In the genomic region with DNA sequence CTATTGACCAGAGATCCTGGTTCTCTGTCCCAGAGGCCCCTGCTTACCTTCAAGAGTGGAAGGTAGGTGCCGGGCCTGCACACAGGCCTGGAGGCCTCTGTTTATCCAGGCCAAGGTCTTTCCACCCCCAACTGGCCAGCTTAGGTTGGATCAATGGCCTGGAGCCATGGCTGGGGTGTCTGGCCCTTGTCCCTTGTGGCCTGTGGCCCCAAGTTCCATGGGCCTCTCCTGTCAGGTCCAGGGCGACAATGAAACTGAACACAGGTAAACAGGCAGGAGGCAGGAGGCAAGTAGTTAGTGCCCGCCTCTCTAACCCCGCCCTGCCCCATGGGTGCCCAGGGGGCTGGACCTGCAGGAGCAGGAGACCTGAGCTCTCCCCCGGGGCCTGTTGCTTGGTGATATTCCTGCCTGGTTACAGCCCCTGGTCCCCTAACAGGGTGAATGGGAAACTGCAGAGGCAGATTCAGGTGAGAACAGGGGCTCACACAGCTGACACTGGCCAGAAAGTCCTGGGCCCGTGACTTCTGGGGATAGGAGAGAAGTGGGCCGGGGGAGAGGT, we compare ENCODE assay signal across 31 mouse cellular contexts. TPM values are rescaled to one million over a fixed set of nuclear protein-coding genes. Genes with fewer than 3 reads are reported as not detected.
A peak's percentile ranks its signal among the peaks of the same experiment; 100 is the strongest.
DNase-seq lines count a peak whose midpoint lies in the region; ATAC-seq lines count a peak whose summit lies in the region.
"Had no signal": no experiment of that assay in that cellular context is flagged by ENCODE, and none has a peak within 500 bp of the region (broad histone marks: within the 10 kb centered on the region; RNA-seq: fewer than 3 reads in every experiment).

A gene (minus strand): TSS at position 256 of the 559 bp plus-strand sequence.

- 80% methylated on average over 7 of the region's 7 CpGs for WGBS in embryonic facial prominence, embryonic 14.5 days
- WGBS in embryonic facial prominence, embryonic 10.5 days, result 73% methylated on average over 7 of the region's 7 CpGs
- WGBS in liver, embryonic 13.5 days (ENCODE audit: insufficient replicate concordance), result 63% methylated on average over 7 of the region's 7 CpGs
- 70% methylated on average over 7 of the region's 7 CpGs for whole genome bisulfite sequencing in stomach, embryonic 15.5 days
- 72% methylated on average over 7 of the region's 7 CpGs for WGBS in heart, embryonic 12.5 days

- intact Hi-C loops in left cerebral cortex, postnatal 36 days (cut with DNase I), result no loop called here

- no peak within 1 kb of the TSS for H3K4me3 ChIP-seq in embryonic facial prominence, embryonic 14.5 days (ENCODE audit: low read depth, low read length)
- no peak within 1 kb of the TSS for H3K4me3 ChIP-seq in embryonic facial prominence, embryonic 10.5 days
- H3K4me3 ChIP-seq in liver, embryonic 13.5 days (replicated peaks), result peak within 1 kb of the TSS; percentile 27; the same call in 1 of the 2 replicates
- H3K4me3 ChIP-seq in stomach, embryonic 15.5 days (replicated peaks), result no peak within 1 kb of the TSS
- no peak within 1 kb of the TSS for H3K4me3 ChIP-seq in heart, embryonic 12.5 days
- H3K4me3 ChIP-seq: embryonic facial prominence, embryonic 12.5 days; forebrain, embryonic 13.5 days; heart, embryonic 10.5 days; limb, embryonic 12.5 days; midbrain, embryonic 15.5 days; neural tube, embryonic 15.5 days had no signal

- no peaks in the 10 kb centered on the region for H3K4me1 ChIP-seq in embryonic facial prominence, embryonic 14.5 days (ENCODE audit: control insufficient read depth, insufficient read depth, low read length)
- H3K4me1 ChIP-seq in embryonic facial prominence, embryonic 10.5 days, result peaks cover 22% of the 10 kb centered on the region
- peaks cover 15% of the 10 kb centered on the region for H3K4me1 ChIP-seq in liver, embryonic 13.5 days (replicated peaks)
- 0 out of 2 replicates have a peak, but pooled peaks cover 3% of the 10 kb centered on the region for H3K4me1 ChIP-seq in stomach, embryonic 15.5 days
- peaks cover 22% of the 10 kb centered on the region for H3K4me1 ChIP-seq in heart, embryonic 12.5 days (replicated peaks)
- H3K4me1 ChIP-seq: forebrain, embryonic 13.5 days; limb, embryonic 12.5 days; midbrain, embryonic 15.5 days; neural tube, embryonic 15.5 days had no signal

- H3K27ac ChIP-seq in embryonic facial prominence, embryonic 14.5 days (replicated peaks; ENCODE audit: low read depth, low read length), result no peak within 1 kb of the TSS
- no peak within 1 kb of the TSS for H3K27ac ChIP-seq in embryonic facial prominence, embryonic 10.5 days (replicated peaks)
- H3K27ac ChIP-seq in liver, embryonic 13.5 days, result peak within 1 kb of the TSS; percentile 58
- H3K27ac ChIP-seq in stomach, embryonic 15.5 days, result no peak within 1 kb of the TSS
- H3K27ac ChIP-seq in heart, embryonic 12.5 days (ENCODE audit: poor library complexity, severe bottlenecking), result no peak within 1 kb of the TSS
- H3K27ac ChIP-seq: embryonic facial prominence, embryonic 12.5 days; forebrain, embryonic 13.5 days; heart, embryonic 10.5 days; hindbrain, embryonic 14.5 days; limb, embryonic 12.5 days; macrophage; midbrain, embryonic 15.5 days; neural tube, embryonic 15.5 days had no signal

- no peaks in the 10 kb centered on the region for H3K36me3 ChIP-seq in embryonic facial prominence, embryonic 14.5 days (ENCODE audit: control insufficient read depth, insufficient read depth, low read length)
- H3K36me3 ChIP-seq in embryonic facial prominence, embryonic 10.5 days (replicated peaks), result no peaks in the 10 kb centered on the region
- no peaks in the 10 kb centered on the region for H3K36me3 ChIP-seq in liver, embryonic 13.5 days
- H3K36me3 ChIP-seq in stomach, embryonic 15.5 days, result no peaks in the 10 kb centered on the region
- H3K36me3 ChIP-seq in heart, embryonic 12.5 days, result no peaks in the 10 kb centered on the region
- H3K36me3 ChIP-seq: embryonic facial prominence, embryonic 12.5 days; heart, embryonic 10.5 days; limb, embryonic 12.5 days; midbrain, embryonic 15.5 days; neural tube, embryonic 15.5 days had no signal

- H3K9me3 ChIP-seq in embryonic facial prominence, embryonic 14.5 days (ENCODE audit: control insufficient read depth, low read length), result no peaks in the 10 kb centered on the region
- no peaks in the 10 kb centered on the region for H3K9me3 ChIP-seq in embryonic facial prominence, embryonic 10.5 days
- H3K9me3 ChIP-seq in liver, embryonic 13.5 days (replicated peaks), result no peaks in the 10 kb centered on the region
- no peaks in the 10 kb centered on the region for H3K9me3 ChIP-seq in stomach, embryonic 15.5 days
- no peaks in the 10 kb centered on the region for H3K9me3 ChIP-seq in heart, embryonic 12.5 days (replicated peaks)
- H3K9me3 ChIP-seq: embryonic facial prominence, embryonic 12.5 days; forebrain, embryonic 13.5 days; heart, embryonic 10.5 days; limb, embryonic 12.5 days; midbrain, embryonic 15.5 days; neural tube, embryonic 15.5 days had no signal

- ATAC-seq in embryonic facial prominence, embryonic 14.5 days (ENCODE audit: low read depth), result peak; percentile 70; the same call in 1 of the 2 replicates
- ATAC-seq in liver, embryonic 13.5 days (ENCODE audit: low read depth), result peak; percentile 71
- 0 out of 2 replicates have a peak, but pooled peaks have one; percentile 27 for ATAC-seq in stomach, embryonic 15.5 days (ENCODE audit: insufficient read depth, low FRiP score, low read depth)
- no peak for ATAC-seq in heart, embryonic 12.5 days (ENCODE audit: insufficient number of reproducible peaks, low FRiP score)
- ATAC-seq: CD4-positive, CD25-positive, alpha-beta regulatory T cell, adult 4 months; forebrain, embryonic 13.5 days; intestine, postnatal 0 days; midbrain, embryonic 15.5 days had no signal

- no peak within 1 kb of the TSS for H3K4me2 ChIP-seq in embryonic facial prominence, embryonic 14.5 days (ENCODE audit: low read depth, low read length)
- peak within 1 kb of the TSS; percentile 46 for H3K4me2 ChIP-seq in liver, embryonic 13.5 days
- no peak within 1 kb of the TSS for H3K4me2 ChIP-seq in stomach, embryonic 15.5 days
- no peak within 1 kb of the TSS for H3K4me2 ChIP-seq in heart, embryonic 12.5 days
- H3K4me2 ChIP-seq: embryonic facial prominence, embryonic 12.5 days; forebrain, embryonic 13.5 days; hindbrain, embryonic 14.5 days; limb, embryonic 12.5 days; midbrain, embryonic 15.5 days; neural tube, embryonic 15.5 days had no signal

- no peak within 1 kb of the TSS for H3K9ac ChIP-seq in embryonic facial prominence, embryonic 14.5 days (ENCODE audit: low read depth, low read length)
- H3K9ac ChIP-seq in liver, embryonic 13.5 days, result peak within 1 kb of the TSS; percentile 14; the same call in 1 of the 2 replicates
- no peak within 1 kb of the TSS for H3K9ac ChIP-seq in stomach, embryonic 15.5 days
- no peak within 1 kb of the TSS for H3K9ac ChIP-seq in heart, embryonic 12.5 days
- H3K9ac ChIP-seq: embryonic facial prominence, embryonic 12.5 days; forebrain, embryonic 13.5 days; hindbrain, embryonic 14.5 days; limb, embryonic 12.5 days; midbrain, embryonic 15.5 days; neural tube, embryonic 15.5 days had no signal

- DNase-seq in embryonic facial prominence, embryonic 14.5 days (ENCODE audit: low spot score), result peak; percentile 52
- DNase-seq in embryonic facial prominence, embryonic 10.5 days (ENCODE audit: low spot score), result no peak
- peak; percentile 44 for DNase-seq in liver
- no peak for DNase-seq in liver, embryonic 13.5 days
- DNase-seq in left cerebral cortex, postnatal 36 days (ENCODE audit: low spot score in 2 of 2), result no peak
- DNase-seq: cerebellum, adult 9-10 months; cerebellum, postnatal 36 days; gastrocnemius, postnatal 14 days; heart, postnatal 4 days; kidney, adult 9 months; kidney, postnatal 10 days; layer of hippocampus, postnatal 36 days; lung, adult 2 months; lung, postnatal 10 days; retina, postnatal 1 day; right cerebral cortex, postnatal 14 days; thymus, postnatal 25 days had no signal

- no peaks in the 10 kb centered on the region for H3K27me3 ChIP-seq in embryonic facial prominence, embryonic 14.5 days (replicated peaks; ENCODE audit: control insufficient read depth, insufficient read depth, low read length)
- H3K27me3 ChIP-seq in embryonic facial prominence, embryonic 10.5 days (replicated peaks; ENCODE audit: low read depth, poor library complexity, severe bottlenecking), result peaks cover 6% of the 10 kb centered on the region; the same call in 1 of the 2 replicates
- H3K27me3 ChIP-seq in liver, embryonic 13.5 days, result no peaks in the 10 kb centered on the region
- H3K27me3 ChIP-seq in stomach, embryonic 15.5 days (replicated peaks), result no peaks in the 10 kb centered on the region
- no peaks in the 10 kb centered on the region; the same call in 1 of the 2 replicates for H3K27me3 ChIP-seq in heart, embryonic 12.5 days (replicated peaks)
- H3K27me3 ChIP-seq: embryonic facial prominence, embryonic 12.5 days; forebrain, embryonic 13.5 days; limb, embryonic 12.5 days; neural tube, embryonic 15.5 days had no signal

RNA-seq across cellular contexts. Expression of the gene that starts here (rescaled TPM):
- 1.1 and 1.5 TPM in 2 replicates for polyA plus RNA-seq in embryonic facial prominence, embryonic 14.5 days (2014; fragmentation: Nextera tagmentation; extraction: Ambion mirVana)
- 0.24 and 0.37 TPM in 2 replicates for polyA plus RNA-seq in embryonic facial prominence, embryonic 10.5 days (2016; fragmentation: Nextera tagmentation; extraction: Ambion mirVana)
- 7.8 and 9.5 TPM in 2 replicates for polyA plus RNA-seq in liver, embryonic 13.5 days (2015; fragmentation: Nextera tagmentation; extraction: Ambion mirVana)
- 0.64 and 1.8 TPM in 2 replicates for polyA plus RNA-seq in stomach, embryonic 15.5 days (2015; fragmentation: Nextera tagmentation; extraction: Ambion mirVana)
- 1 to 10 TPM in 1 of 2 experiments, under 1 TPM in 1; 0.10 to 1.0 TPM for total RNA-seq in left cerebral cortex, postnatal 36 days (2021)
- 0.19 and 0.30 TPM in 2 replicates for polyA plus RNA-seq in heart, embryonic 12.5 days (2016; fragmentation: Nextera tagmentation; extraction: Ambion mirVana)
- total RNA-seq: gastrocnemius, postnatal 14 days; granulocyte monocyte progenitor cell, adult 5-6 weeks; heart, postnatal 4 days; megakaryocyte-erythroid progenitor cell, adult 5-6 weeks had no signal
- polyA plus RNA-seq: CD4-positive, CD25-positive, alpha-beta regulatory T cell, adult 4 months; forebrain, embryonic 13.5 days; macrophage had no signal

Comparison
In these comparisons a context has a peak if more than half of its experiments do, and no peak if none do; other contexts are left out.
1. DNase-seq: peak in embryonic facial prominence, embryonic 14.5 days (single experiment) and liver (single experiment); none in embryonic facial prominence, embryonic 10.5 days (single experiment), liver, embryonic 13.5 days (single experiment) and left cerebral cortex, postnatal 36 days (0 of 2).